Mouse (Mus musculus) thymus, adult 2 months (tissue): ENCODE results near the gene Aspdh.

ENCODE experiments used
- CTCF ChIP-seq: fragments of 200-500 bp; IDR thresholded peaks from 2 replicates; pipeline ENCODE4 v1.5.1; 2012; ENCODE audit warnings: mild to moderate bottlenecking, control low read depth, low read length, moderate library complexity, borderline replicate concordance; ENCODE audit not compliant: control insufficient read depth, poor library complexity, insufficient read depth; ENCODE audit errors: extremely low read depth
- POLR2A ChIP-seq: fragments of 200-500 bp; IDR thresholded peaks from 2 replicates; pipeline ENCODE4 v1.6.1; 2012; ENCODE audit warnings: mild to moderate bottlenecking, low read length, control low read depth, moderate library complexity; ENCODE audit not compliant: control insufficient read depth, poor library complexity, insufficient read depth; ENCODE audit errors: extremely low read depth

- TF ChIP-seq CTCF (no peak), POLR2A (no peak)
These were observed 22.7 kb downstream of the Aspdh start for GRCm38 (mm10) chr7:44487936-44488335.
